Mouse (Mus musculus) spleen, adult 10 weeks (tissue): Measurements from ENCODE around the gene Gm21981. TPM values are rescaled to one million over a fixed set of nuclear protein-coding genes. Genes with fewer than 3 reads are reported as not detected.

Experiments used
- polyA plus RNA-seq: library from polyadenylated mRNA; stranded (reverse); fragments of 350-450 nt; fragmentation: Illumina TruSeq; extraction: RNeasy Lipid Tissue Mini Kit (QIAGEN cat#74804); gene quantifications from one replicate; pipeline ENCODE4 v1.2.3, GENCODE M21; 2015; ENCODE audit warnings: low replicate concordance; ENCODE audit not compliant: insufficient read depth

The Gm21981 gene
- polyA plus RNA-seq: 0.12 TPM

GRCm38 (mm10) chr17:47694442-47694502 lies at the start of gene Gm21981:
Gene Gm21981 (minus strand): TSS chr17:47694455.

GRCm38 (mm10) chr17:47736856-47737255 lies 42.6 kb upstream of the Gm21981 start, which contains the start of gene Tfeb:
Gene Tfeb (plus strand): TSS chr17:47737030.

GRCm38 (mm10) chr17:47726566-47726965 lies 32.3 kb upstream of the Gm21981 start, which contains the start of gene Pgc:
Gene Pgc (plus strand): TSS chr17:47726842.

GRCm38 (mm10) chr17:47694503-47695336 lies 465 bp upstream of the Gm21981 start, which contains the start of gene Prickle4:
Gene Prickle4 (minus strand): TSS chr17:47694736.

GRCm38 (mm10) chr17:47688608-47689575 lies 5.4 kb downstream of the Gm21981 start, which contains the start of gene Frs3:
Gene Frs3 (plus strand): TSS chr17:47689030.

GRCm38 (mm10) chr17:47688344-47688607 lies 6.0 kb downstream of the Gm21981 start, which contains the start of gene Tomm6:
Gene Tomm6 (minus strand): TSS chr17:47688386.

Other genes with a start within 250 kb of the Gm21981 start
- 36.4 TPM for gene Taf8, start 192.2 kb downstream of the Gm21981 start, polyA plus RNA-seq
- gene Ccnd3, start 189.4 kb downstream of the Gm21981 start, polyA plus RNA-seq: 122 TPM
- gene Bysl, start 83.0 kb downstream of the Gm21981 start, polyA plus RNA-seq: 7.4 TPM
- gene Med20, start 82.9 kb downstream of the Gm21981 start, polyA plus RNA-seq: 45.4 TPM
- gene Gm20517, start 82.9 kb downstream of the Gm21981 start, polyA plus RNA-seq: 0.79 TPM
- gene Usp49, start 63.8 kb downstream of the Gm21981 start, polyA plus RNA-seq: 6.0 TPM
- 90.5 TPM for gene Tomm6, start 6.1 kb downstream of the Gm21981 start, polyA plus RNA-seq
- gene Frs3, start 5.4 kb downstream of the Gm21981 start, polyA plus RNA-seq: 1.0 TPM
- gene Prickle4, start 281 bp upstream of the Gm21981 start, polyA plus RNA-seq: not detected
- gene Pgc, start 32.4 kb upstream of the Gm21981 start, polyA plus RNA-seq: not detected
- gene Tfeb, start 42.6 kb upstream of the Gm21981 start, polyA plus RNA-seq: 15.4 TPM
- gene Mdfi, start 140.2 kb upstream of the Gm21981 start, polyA plus RNA-seq: not detected
- gene Foxp4, start 230.2 kb upstream of the Gm21981 start, polyA plus RNA-seq: 8.1 TPM